Mouse (Mus musculus) hindbrain, postnatal 0 days (tissue): ENCODE data around the gene Fto. TPM values are rescaled to one million over a fixed set of nuclear protein-coding genes. Genes with fewer than 3 reads are reported as not detected.

ENCODE experiments used
- ATAC-seq: fragments of 200-750 bp; cut with Nextera tagmentation; 2 replicates; pipeline ENCODE4 v1.8.0; 2017; ENCODE audit warnings: mild to moderate bottlenecking, moderate TSS enrichment, moderate library complexity
- DNase-seq: peaks from one replicate; pipeline ENCODE4 v3.0.0-alpha.2; 2015; ENCODE audit warnings: low spot score
- H3K27ac ChIP-seq: fragments of 300-500 bp; sonication (generic); 2 replicates; pipeline ENCODE4 v1.5.1; 2014; ENCODE audit warnings: mild to moderate bottlenecking
- H3K27me3 ChIP-seq: fragments of 300-500 bp; sonication (generic); 2 replicates; pipeline ENCODE4 v1.6.1; 2014; ENCODE audit warnings: low read length, mixed read lengths; ENCODE audit not compliant: insufficient read depth
- H3K36me3 ChIP-seq: fragments of 300-500 bp; sonication (generic); 2 replicates; pipeline ENCODE4 v1.6.1; 2014; ENCODE audit warnings: low read length, mixed read lengths; ENCODE audit not compliant: insufficient read depth
- H3K4me1 ChIP-seq: fragments of 300-500 bp; sonication (generic); 2 replicates; pipeline ENCODE4 v1.6.1; 2014; ENCODE audit warnings: antibody characterized with exemption, low read length, mixed read lengths; ENCODE audit not compliant: insufficient read depth
- H3K4me2 ChIP-seq: fragments of 300-500 bp; sonication (generic); 2 replicates; pipeline ENCODE4 v1.6.1; 2014; ENCODE audit warnings: low read depth, mild to moderate bottlenecking, low read length, moderate library complexity, mixed read lengths
- H3K4me3 ChIP-seq: fragments of 300-500 bp; sonication (generic); 2 replicates; pipeline ENCODE4 v1.5.1; 2014; ENCODE audit warnings: low read length
- H3K9ac ChIP-seq: fragments of 300-500 bp; sonication (generic); replicated peaks from 2 replicates; pipeline ENCODE4 v1.6.1; 2014; ENCODE audit warnings: mild to moderate bottlenecking, low read length, moderate library complexity, mixed read lengths
- H3K9me3 ChIP-seq: fragments of 300-500 bp; sonication (generic); 2 replicates; pipeline ENCODE4 v1.6.1; 2016; ENCODE audit warnings: low read length, mixed read lengths
- CTCF ChIP-seq: IDR thresholded peaks from 2 replicates; pipeline ENCODE4 v1.5.1; 2016; ENCODE audit warnings: antibody characterized with exemption, control low read depth, low read depth
- WGBS: fragments of 180-500 bp; shearing (Covaris S2); extraction: QIAGEN DNeasy Blood & Tissue Kit; methylation state at CpG from one replicate; pipeline ENCODE4 v1.1.7; 2014; 5-methylcytosine and 5-hydroxymethylcytosine counted together
- polyA plus RNA-seq: library from polyadenylated mRNA; unstranded; fragments of >200 nt; fragmentation: Nextera tagmentation; extraction: Ambion mirVana; gene quantifications from 2 replicates; pipeline ENCODE4 v1.2.1, GENCODE M21; 2015
- total RNA-seq: library from RNA; depleted of rRNA; stranded (reverse); fragments of >200 nt; gene quantifications from 2 replicates; pipeline ENCODE4 v1.2.3, GENCODE M21; 2014

The Fto gene
- total and polyA plus RNA-seq, 2 experiments from 2014 or later = 80.7 to 122 TPM

DNA sequence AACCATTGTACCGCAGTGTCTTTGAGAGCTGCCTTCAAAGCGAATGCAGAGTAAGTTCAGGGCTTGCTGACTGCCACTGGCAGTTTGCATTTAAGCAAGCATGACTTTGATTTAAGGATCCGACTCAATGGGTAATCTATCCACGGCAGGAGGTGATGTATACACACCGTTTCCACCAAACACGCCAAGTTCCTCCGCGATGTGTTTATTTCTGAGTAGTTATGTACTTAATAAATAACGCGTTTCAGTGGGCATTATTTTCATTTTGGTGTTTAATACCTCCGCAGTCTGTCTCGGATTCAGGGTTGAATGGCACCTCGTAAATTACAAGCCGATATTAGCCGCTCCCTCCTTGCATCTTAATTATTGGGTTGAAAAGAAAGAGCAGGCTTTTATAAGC lies 366.1 kb downstream of the Fto start:
- no peaks in the 10 kb centered on the region for H3K27me3 ChIP-seq
- H3K4me2 ChIP-seq = no peak overlapping the region
- no peaks in the 10 kb centered on the region for H3K4me1 ChIP-seq
- no peak overlapping the region for H3K4me3 ChIP-seq
- 40% methylated on average over 15 of the region's 15 CpGs for WGBS
- H3K9ac ChIP-seq = no peak overlapping the region
- no peak for TF ChIP-seq CTCF
- no peaks in the 10 kb centered on the region for H3K9me3 ChIP-seq
- H3K36me3 ChIP-seq = no peaks in the 10 kb centered on the region
- DNase-seq (no peak), ATAC-seq (no peak)
- no peak overlapping the region for H3K27ac ChIP-seq

DNA sequence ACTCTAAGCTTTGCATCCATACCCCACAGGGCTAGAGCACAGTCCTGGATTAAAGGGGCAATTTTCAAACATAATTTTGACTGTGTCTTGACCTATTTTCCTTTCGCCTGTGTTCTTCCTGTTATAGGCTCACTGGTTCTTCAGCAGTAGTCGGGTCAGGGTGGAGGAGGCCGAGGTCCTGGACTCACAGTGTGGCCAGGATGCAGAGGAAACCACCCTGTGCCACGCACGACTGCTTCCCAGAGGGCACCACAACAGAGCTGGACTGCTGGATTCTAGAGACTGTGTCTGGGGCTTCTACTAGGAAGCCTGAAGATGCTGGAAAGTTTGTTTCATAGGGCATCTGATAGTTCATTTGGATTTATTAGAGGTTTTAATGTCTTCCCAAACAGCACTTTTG lies 366.8 kb downstream of the Fto start:
- Histone ChIP-seq H3K27me3 (no peaks in the 10 kb centered on the region), H3K36me3 (no peaks in the 10 kb centered on the region)

DNA sequence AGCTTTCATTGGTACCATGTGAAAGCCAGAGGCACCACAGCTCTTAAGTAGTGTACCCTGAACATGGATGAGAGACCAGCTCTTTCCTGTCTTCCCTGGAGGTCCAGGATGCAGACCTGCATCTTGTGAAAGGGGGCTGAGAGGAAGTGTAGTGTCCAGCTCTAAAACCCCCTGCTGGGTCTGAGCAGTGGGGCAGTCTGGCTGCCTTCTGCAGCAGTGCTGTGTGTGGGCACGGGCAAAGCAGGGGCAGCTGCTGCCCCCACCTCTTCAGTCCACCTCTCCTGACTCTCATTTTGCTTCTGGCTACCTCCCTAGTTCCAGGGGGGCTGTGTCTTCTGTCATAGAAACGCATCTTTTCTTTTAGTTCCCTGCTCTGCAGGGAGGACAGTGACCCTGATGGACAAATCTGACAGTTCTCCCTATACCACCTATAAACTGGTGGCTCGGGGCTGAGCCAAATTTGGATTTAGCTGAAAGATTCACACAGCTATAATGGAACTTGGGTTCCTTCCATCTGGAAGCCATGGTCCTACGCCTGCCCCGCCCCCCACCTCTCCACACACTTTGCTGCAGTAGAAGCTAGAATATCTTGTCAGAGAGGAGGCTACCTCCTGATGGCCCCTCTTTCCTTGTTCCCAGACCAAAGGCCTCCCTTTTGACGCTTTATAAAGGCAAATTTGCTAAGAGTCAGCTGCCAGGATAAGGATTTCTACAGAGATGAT lies 371.4 kb downstream of the Fto start:
- H3K9me3 ChIP-seq = no peaks in the 10 kb centered on the region
- H3K4me2 ChIP-seq = no peak overlapping the region
- no peak overlapping the region for H3K27ac ChIP-seq
- DNase-seq = peak; percentile 19
- H3K9ac ChIP-seq = no peak overlapping the region
- H3K27me3 ChIP-seq = no peaks in the 10 kb centered on the region
- TF ChIP-seq CTCF = no peak
- WGBS = 48% methylated on average over 6 of the region's 6 CpGs
- no peak for ATAC-seq
- no peak overlapping the region for H3K4me3 ChIP-seq
- no peaks in the 10 kb centered on the region for H3K36me3 ChIP-seq
- H3K4me1 ChIP-seq = no peaks in the 10 kb centered on the region

More for the DNA sequence above, 366.8 kb downstream of the Fto start:
- Histone ChIP-seq H3K4me1 (no peaks in the 10 kb centered on the region), H3K27ac (no peak overlapping the region), H3K9me3 (no peaks in the 10 kb centered on the region), H3K4me3 (no peak overlapping the region), H3K4me2 (no peak overlapping the region), H3K9ac (no peak overlapping the region)
- no peak for TF ChIP-seq CTCF
- DNase-seq = no peak
- 70% methylated on average over 5 of the region's 5 CpGs for WGBS
- no peak for ATAC-seq

DNA sequence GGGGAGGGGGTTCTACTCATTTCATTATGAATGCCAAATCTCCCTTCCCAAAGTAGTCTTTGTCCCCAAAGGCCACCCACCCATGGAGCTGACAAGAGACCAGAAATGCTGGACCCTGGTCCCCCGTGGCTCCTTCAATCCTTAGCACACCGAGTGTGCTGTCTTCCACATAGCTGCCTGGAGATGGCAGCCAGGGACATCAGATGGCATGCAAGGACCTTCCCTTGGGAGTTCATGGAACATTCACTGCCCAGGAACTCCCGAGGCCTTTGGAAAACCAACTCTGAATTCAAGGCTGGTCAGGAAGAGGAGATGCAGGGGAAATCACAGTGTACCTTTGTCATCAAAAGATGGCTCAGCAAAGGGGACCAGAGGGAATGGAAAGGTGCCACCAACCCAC lies 372.1 kb downstream of the Fto start:
- DNase-seq (peak; percentile 57), ATAC-seq (no peak)
- Histone ChIP-seq H3K4me2 (no peak overlapping the region), H3K9ac (no peak overlapping the region), H3K4me3 (no peak overlapping the region), H3K4me1 (no peaks in the 10 kb centered on the region), H3K27me3 (no peaks in the 10 kb centered on the region), H3K9me3 (no peaks in the 10 kb centered on the region), H3K27ac (no peak overlapping the region), H3K36me3 (no peaks in the 10 kb centered on the region)
- TF ChIP-seq CTCF = peak; percentile 51
- WGBS = 15% methylated on average over 3 of the region's 3 CpGs

DNA sequence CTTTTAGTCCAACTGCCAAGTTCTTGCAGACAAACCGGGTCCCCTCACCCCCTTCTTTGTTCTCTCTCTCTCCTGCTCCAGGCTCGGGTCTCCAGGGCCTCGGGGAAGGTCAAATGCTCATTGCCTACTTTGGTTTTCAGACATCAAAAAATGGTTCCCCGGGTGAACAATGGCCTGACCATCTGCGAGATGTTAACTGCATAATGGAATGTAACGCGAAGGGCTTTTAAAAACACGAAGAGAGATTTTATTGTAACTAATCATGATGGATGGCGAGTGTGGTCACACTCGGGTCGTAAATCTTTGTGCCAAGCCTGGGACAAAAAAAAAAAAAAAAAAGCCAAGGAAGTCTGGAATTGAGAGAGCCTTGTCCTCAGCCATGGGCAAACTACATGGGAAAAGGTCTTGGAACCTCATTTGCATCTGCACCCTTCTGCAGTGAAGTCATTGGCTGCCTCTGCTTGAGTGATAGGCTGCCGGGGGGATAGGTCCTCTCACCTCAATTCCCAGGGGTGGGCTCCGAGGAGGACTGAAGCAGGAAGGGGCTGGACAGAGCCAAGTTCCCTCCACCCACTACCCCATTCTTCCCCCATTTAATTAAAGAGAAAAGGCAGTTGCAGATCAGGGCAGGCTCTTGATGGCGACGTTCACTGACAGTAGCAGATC lies 378.9 kb downstream of the Fto start:
- no peaks in the 10 kb centered on the region for H3K9me3 ChIP-seq
- no peak overlapping the region for H3K4me2 ChIP-seq
- DNase-seq (no peak), ATAC-seq (no peak)
- no peaks in the 10 kb centered on the region for H3K4me1 ChIP-seq
- H3K36me3 ChIP-seq = no peaks in the 10 kb centered on the region
- H3K9ac ChIP-seq = no peak overlapping the region
- 28% methylated on average over 15 of the region's 15 CpGs for WGBS
- no peaks in the 10 kb centered on the region for H3K27me3 ChIP-seq
- no peak for TF ChIP-seq CTCF
- H3K4me3 ChIP-seq = no peak overlapping the region
- no peak overlapping the region for H3K27ac ChIP-seq

DNA sequence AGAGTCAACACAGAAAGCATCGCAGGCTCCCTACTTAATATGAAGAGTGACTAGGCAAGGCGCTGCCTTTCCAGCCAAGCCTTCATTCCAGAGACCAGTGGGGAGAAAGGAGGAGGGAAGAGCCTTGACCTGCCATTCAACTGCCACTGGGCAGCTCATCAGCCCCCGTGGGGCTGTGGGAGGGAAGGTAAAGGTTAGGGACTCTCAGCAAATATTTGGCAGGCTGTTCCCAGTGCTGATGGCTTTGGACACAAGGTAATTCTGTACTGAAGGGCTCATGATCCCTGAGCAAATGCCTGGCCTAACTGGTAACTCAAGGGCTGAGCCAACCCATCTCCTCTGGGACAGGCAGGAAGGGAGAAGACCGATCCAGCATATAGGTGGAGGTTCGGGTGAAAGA lies 393.2 kb downstream of the Fto start:
- H3K4me2 ChIP-seq = no peak overlapping the region
- H3K9me3 ChIP-seq = no peaks in the 10 kb centered on the region
- no peak for TF ChIP-seq CTCF
- H3K27me3 ChIP-seq = 0 out of 2 replicates have a peak, but pooled peaks cover 2% of the 10 kb centered on the region
- H3K27ac ChIP-seq = no peak overlapping the region
- DNase-seq (no peak), ATAC-seq (no peak)
- no peaks in the 10 kb centered on the region for H3K36me3 ChIP-seq
- no peaks in the 10 kb centered on the region for H3K4me1 ChIP-seq
- 76% methylated on average over 5 of the region's 5 CpGs for WGBS
- no peak overlapping the region for H3K9ac ChIP-seq
- H3K4me3 ChIP-seq = no peak overlapping the region

DNA sequence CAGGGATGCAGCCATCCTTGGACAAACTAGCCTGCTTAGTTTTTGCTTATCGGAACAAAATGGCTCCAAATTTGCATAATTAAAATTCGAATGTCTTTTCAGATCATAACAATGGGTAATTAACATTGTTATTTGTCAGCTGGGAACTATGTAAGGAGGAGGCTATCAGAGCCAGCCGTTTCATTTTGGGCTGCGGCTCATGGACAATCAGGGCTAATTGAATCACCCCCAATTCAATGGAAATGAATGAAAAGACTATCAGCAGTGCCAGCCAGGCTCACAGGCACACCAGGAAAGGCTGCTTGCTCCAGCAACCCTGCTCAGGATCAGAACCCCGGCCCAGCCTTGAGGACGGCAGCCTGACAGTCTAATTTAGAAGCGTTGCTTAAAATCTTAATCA lies 395.3 kb downstream of the Fto start:
- WGBS = 27% methylated on average over 7 of the region's 7 CpGs
- 0 out of 2 replicates have a peak, but pooled peaks cover 3% of the 10 kb centered on the region for H3K4me1 ChIP-seq
- no peak for TF ChIP-seq CTCF
- H3K27me3 ChIP-seq = 0 out of 2 replicates have a peak, but pooled peaks cover 2% of the 10 kb centered on the region
- no peak for DNase-seq
- no peak overlapping the region for H3K4me3 ChIP-seq
- no peak overlapping the region for H3K27ac ChIP-seq
- H3K36me3 ChIP-seq = no peaks in the 10 kb centered on the region
- no peak for ATAC-seq
- H3K9me3 ChIP-seq = no peaks in the 10 kb centered on the region
- no peak overlapping the region for H3K9ac ChIP-seq
- no peak overlapping the region for H3K4me2 ChIP-seq
